Mouse (Mus musculus): ENCODE data around the gene Nbea. TPM values are rescaled to one million over a fixed set of nuclear protein-coding genes. Genes with fewer than 3 reads are reported as not detected.

Gene Nbea
- polyA plus RNA-seq, 1 experiment from 2014 or later = 6.0 TPM

GRCm38 (mm10) chr3:55787487-55788213, 395.9 kb downstream of the Nbea start:
- peaks cover 43% of the 10 kb centered on the region for H3K27me3 ChIP-seq
- peak; percentile 76; the same call in 1 of the 2 replicates for ATAC-seq (ENCODE audit: borderline replicate concordance, extremely low read depth, low FRiP score, low TSS enrichment)
- H3K9me3 ChIP-seq = no peaks in the 10 kb centered on the region
- peak overlapping the region; percentile 66 for H3K4me2 ChIP-seq
- H3K36me3 ChIP-seq = no peaks in the 10 kb centered on the region
- 3% methylated on average over 48 of the region's 54 CpGs for WGBS
- peaks cover 12% of the 10 kb centered on the region for H3K4me1 ChIP-seq
- no peak overlapping the region for H3K27ac ChIP-seq
- H3K4me3 ChIP-seq = peak overlapping the region; percentile 44
- peak overlapping the region; percentile 35 for H3K9ac ChIP-seq

GRCm38 (mm10) chr3:55786835-55787486, 396.5 kb downstream of the Nbea start:
- ATAC-seq (ENCODE audit: borderline replicate concordance, extremely low read depth, low FRiP score, low TSS enrichment) = no peak
- H3K27ac ChIP-seq = no peak overlapping the region
- no peaks in the 10 kb centered on the region for H3K9me3 ChIP-seq

GRCm38 (mm10) chr3:55785981-55786725, 397.3 kb downstream of the Nbea start:
- WGBS = 51% methylated on average over 3 of the region's 3 CpGs

More at GRCm38 (mm10) chr3:55786835-55787486, 396.5 kb downstream of the Nbea start:
- WGBS = 45% methylated on average over 17 of the region's 17 CpGs
- H3K9ac ChIP-seq = peak overlapping the region; percentile 35
- peaks cover 15% of the 10 kb centered on the region for H3K4me1 ChIP-seq
- no peaks in the 10 kb centered on the region for H3K36me3 ChIP-seq
- peak overlapping the region; percentile 66 for H3K4me2 ChIP-seq
- peak overlapping the region; percentile 44 for H3K4me3 ChIP-seq
- peaks cover 50% of the 10 kb centered on the region for H3K27me3 ChIP-seq

GRCm38 (mm10) chr3:55785266-55785980, 398.1 kb downstream of the Nbea start:
- H3K9me3 ChIP-seq = no peaks in the 10 kb centered on the region
- ATAC-seq (ENCODE audit: borderline replicate concordance, extremely low read depth, low FRiP score, low TSS enrichment) = no peak
- H3K27me3 ChIP-seq = peaks cover 65% of the 10 kb centered on the region
- no peak overlapping the region for H3K4me3 ChIP-seq
- 77% methylated on average over 4 of the region's 4 CpGs for WGBS
- H3K9ac ChIP-seq = no peak overlapping the region
- H3K27ac ChIP-seq = no peak overlapping the region
- no peak overlapping the region for H3K4me2 ChIP-seq
- no peaks in the 10 kb centered on the region for H3K36me3 ChIP-seq
- H3K4me1 ChIP-seq = peaks cover 20% of the 10 kb centered on the region

More at GRCm38 (mm10) chr3:55785981-55786725, 397.3 kb downstream of the Nbea start:
- Histone ChIP-seq H3K4me2 (no peak overlapping the region), H3K27ac (no peak overlapping the region), H3K4me3 (no peak overlapping the region), H3K9me3 (no peaks in the 10 kb centered on the region), H3K9ac (no peak overlapping the region), H3K4me1 (peaks cover 15% of the 10 kb centered on the region), H3K36me3 (no peaks in the 10 kb centered on the region), H3K27me3 (peaks cover 58% of the 10 kb centered on the region)
- ATAC-seq (ENCODE audit: borderline replicate concordance, extremely low read depth, low FRiP score, low TSS enrichment) = no peak

- 32% methylated on average over 7 of the region's 7 CpGs for WGBS
- H3K27me3 ChIP-seq = peaks cover 73% of the 10 kb centered on the region
These were observed 399.4 kb downstream of the Nbea start for GRCm38 (mm10) chr3:55784101-55784500.

GRCm38 (mm10) chr3:55783171-55784081, 400.1 kb downstream of the Nbea start:
- Histone ChIP-seq H3K36me3 (no peaks in the 10 kb centered on the region), H3K4me2 (peak overlapping the region; percentile 62), H3K27ac (no peak overlapping the region), H3K27me3 (peaks cover 72% of the 10 kb centered on the region), H3K9me3 (no peaks in the 10 kb centered on the region), H3K4me3 (peak overlapping the region; percentile 37), H3K4me1 (peaks cover 25% of the 10 kb centered on the region), H3K9ac (0 out of 2 replicates have a peak overlapping the region, but pooled peaks have one; percentile 19)
- ATAC-seq (ENCODE audit: borderline replicate concordance, extremely low read depth, low FRiP score, low TSS enrichment) = no peak
- 9% methylated on average over 45 of the region's 45 CpGs for WGBS

More at GRCm38 (mm10) chr3:55784101-55784500, 399.4 kb downstream of the Nbea start:
- Histone ChIP-seq H3K9ac (0 out of 2 replicates have a peak overlapping the region, but pooled peaks have one; percentile 19), H3K4me1 (peaks cover 25% of the 10 kb centered on the region), H3K27ac (no peak overlapping the region), H3K4me3 (peak overlapping the region; percentile 37), H3K9me3 (no peaks in the 10 kb centered on the region), H3K4me2 (peak overlapping the region; percentile 62), H3K36me3 (no peaks in the 10 kb centered on the region)
- no peak for ATAC-seq (ENCODE audit: borderline replicate concordance, extremely low read depth, low FRiP score, low TSS enrichment)

GRCm38 (mm10) chr3:55782771-55783170, 400.7 kb downstream of the Nbea start:
- Histone ChIP-seq H3K36me3 (no peaks in the 10 kb centered on the region), H3K9ac (no peak overlapping the region)
- no peak for ATAC-seq (ENCODE audit: borderline replicate concordance, extremely low read depth, low FRiP score, low TSS enrichment)

GRCm38 (mm10) chr3:55782056-55782687, 401.3 kb downstream of the Nbea start, which contains the start of gene Mab21l1:
Gene Mab21l1 (plus strand): TSS chr3:55782510.
- H3K9me3 ChIP-seq = no peaks in the 10 kb centered on the region
- H3K9ac ChIP-seq = no peak within 1 kb of the TSS
- 10% methylated on average over 16 of the region's 16 CpGs for WGBS
- H3K36me3 ChIP-seq = no peaks in the 10 kb centered on the region
- H3K4me1 ChIP-seq = peaks cover 25% of the 10 kb centered on the region
- no peak within 1 kb of the TSS for H3K27ac ChIP-seq
- peak within 1 kb of the TSS; percentile 62 for H3K4me2 ChIP-seq
- ATAC-seq (ENCODE audit: borderline replicate concordance, extremely low read depth, low FRiP score, low TSS enrichment) = no peak
- H3K27me3 ChIP-seq = peaks cover 82% of the 10 kb centered on the region
- peak within 1 kb of the TSS; percentile 37 for H3K4me3 ChIP-seq

More at GRCm38 (mm10) chr3:55782771-55783170, 400.7 kb downstream of the Nbea start:
- Histone ChIP-seq H3K27ac (no peak overlapping the region), H3K9me3 (no peaks in the 10 kb centered on the region), H3K4me1 (peaks cover 25% of the 10 kb centered on the region), H3K4me2 (peak overlapping the region; percentile 62), H3K27me3 (peaks cover 78% of the 10 kb centered on the region), H3K4me3 (peak overlapping the region; percentile 37)
- 5% methylated on average over 22 of the region's 22 CpGs for WGBS

GRCm38 (mm10) chr3:55781429-55782055, 402.0 kb downstream of the Nbea start:
- Histone ChIP-seq H3K9ac (no peak overlapping the region), H3K4me3 (no peak overlapping the region), H3K4me1 (peaks cover 25% of the 10 kb centered on the region), H3K36me3 (no peaks in the 10 kb centered on the region), H3K27me3 (peaks cover 78% of the 10 kb centered on the region), H3K27ac (no peak overlapping the region), H3K9me3 (no peaks in the 10 kb centered on the region), H3K4me2 (no peak overlapping the region)
- ATAC-seq (ENCODE audit: borderline replicate concordance, extremely low read depth, low FRiP score, low TSS enrichment) = no peak
- 41% methylated on average over 5 of the region's 5 CpGs for WGBS
